Mouse (Mus musculus): ENCODE data around the gene Vkorc1l1.

The Vkorc1l1 gene

GRCm38 (mm10) chr5:130002301-130003146, 60.8 kb downstream of the Vkorc1l1 start, which contains the start of gene Gusb:
Gusb (minus strand) TSS chr5:130003049.
- peak; percentile 89 for DNase-seq (ENCODE audit: low spot score)

GRCm38 (mm10) chr5:130003229-130003628, 61.5 kb downstream of the Vkorc1l1 start:
- DNase-seq (ENCODE audit: low spot score) = no peak

DNA sequence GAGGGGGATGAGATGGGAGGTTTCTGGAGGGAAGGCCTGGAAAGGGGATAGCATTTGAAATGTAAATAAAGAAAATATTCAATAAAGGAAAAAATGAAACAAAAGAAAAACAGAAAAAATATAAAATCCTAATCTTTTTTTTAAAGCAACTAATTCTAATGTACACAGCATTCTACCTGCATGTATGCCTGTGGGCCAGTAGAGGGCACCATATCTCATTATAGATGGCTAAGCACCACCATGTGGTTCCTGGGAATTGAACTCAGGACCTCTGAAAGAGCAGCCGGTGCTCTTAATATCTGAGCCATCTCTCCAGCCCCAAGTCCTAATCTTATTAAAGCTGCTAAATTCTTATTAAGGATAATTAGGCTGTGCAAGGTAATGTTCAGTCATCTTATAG, 65.6 kb downstream of the Vkorc1l1 start:
- DNase-seq (ENCODE audit: low spot score) = no peak

DNA sequence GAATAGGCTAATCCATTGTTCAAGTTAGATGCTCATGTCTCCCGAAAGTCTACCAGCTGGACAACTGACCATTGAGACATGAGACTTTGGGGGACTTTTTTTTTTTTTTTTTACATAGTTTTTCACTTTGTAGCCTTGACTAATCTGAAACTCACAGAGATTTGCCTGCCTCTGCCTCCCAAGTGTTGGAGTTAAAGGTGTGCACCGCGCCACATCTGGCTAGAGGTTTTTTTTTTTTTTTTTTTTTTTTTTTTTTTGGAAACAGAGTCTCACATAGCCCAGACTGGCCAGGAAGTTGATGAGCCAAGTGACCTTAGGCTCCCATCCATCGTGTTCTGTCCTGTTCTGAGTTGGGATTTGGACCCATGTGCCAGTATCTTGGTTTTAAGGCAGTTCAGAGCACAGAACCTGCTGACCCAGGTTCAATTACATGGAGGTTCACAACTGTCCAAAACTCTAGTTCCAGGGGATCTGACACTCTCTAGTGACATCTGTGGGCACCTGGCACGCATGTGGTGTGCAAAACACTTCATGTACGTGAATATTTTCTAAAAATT, 66.3 kb downstream of the Vkorc1l1 start:
- no peak for DNase-seq (ENCODE audit: low spot score)

- no peak for DNase-seq (ENCODE audit: low spot score)
These were observed 68.0 kb downstream of the Vkorc1l1 start for GRCm38 (mm10) chr5:130009784-130010183.

- DNase-seq (ENCODE audit: low spot score) = no peak
These were observed 69.2 kb downstream of the Vkorc1l1 start for GRCm38 (mm10) chr5:130010961-130011360.

- DNase-seq (ENCODE audit: low spot score) = no peak
These were observed 73.3 kb downstream of the Vkorc1l1 start for GRCm38 (mm10) chr5:130015104-130015503.

DNA sequence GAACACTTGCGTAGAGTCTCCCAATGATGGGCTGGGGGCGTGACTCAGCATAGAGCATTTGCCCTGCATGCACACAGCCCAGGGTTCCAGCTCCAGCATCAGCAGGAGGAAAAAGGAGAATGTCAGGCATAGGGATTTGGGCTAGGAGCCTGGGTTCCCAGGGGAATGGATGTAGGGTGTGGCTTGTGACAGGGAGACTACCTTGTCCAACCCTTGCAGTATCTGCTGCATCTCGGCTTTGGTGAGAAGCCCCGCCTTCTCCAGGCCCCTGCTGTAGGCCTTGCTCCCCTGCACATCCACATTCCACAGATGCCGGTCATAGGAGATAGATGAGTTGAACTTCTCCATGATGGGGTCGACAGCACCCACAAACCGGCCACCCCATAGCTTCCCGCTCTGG, 77.7 kb downstream of the Vkorc1l1 start:
- DNase-seq (ENCODE audit: low spot score) = no peak

DNA sequence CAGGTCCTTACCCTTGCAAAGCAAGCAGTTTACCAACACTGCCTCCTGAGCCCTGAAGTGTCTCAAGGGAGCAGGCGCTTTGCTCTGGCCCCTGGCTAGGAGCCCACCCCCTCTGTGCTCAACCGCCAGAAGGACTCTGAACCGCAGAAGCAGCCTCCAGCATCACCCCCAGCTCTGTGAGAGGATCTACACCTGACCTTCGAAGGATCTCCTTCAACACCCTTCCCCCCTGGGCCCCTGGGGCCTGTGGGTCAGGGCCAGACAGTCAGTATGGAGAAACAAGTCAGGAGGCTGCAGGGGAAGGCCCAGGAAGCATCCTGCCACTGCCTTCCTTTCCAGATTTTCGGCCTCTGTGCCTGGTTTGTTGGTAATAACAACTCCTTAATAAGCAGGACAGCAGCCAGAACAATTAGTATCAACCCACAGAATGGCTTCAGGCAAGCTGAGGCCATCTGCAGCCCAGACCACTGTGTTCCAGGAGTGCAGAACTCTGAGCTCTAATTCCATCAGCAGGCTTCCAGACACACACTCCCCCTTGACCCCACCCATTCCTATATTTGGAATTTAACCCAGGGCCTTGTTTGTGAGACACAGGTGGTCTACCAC, 79.7 kb downstream of the Vkorc1l1 start:
- DNase-seq (ENCODE audit: low spot score) = no peak

DNA sequence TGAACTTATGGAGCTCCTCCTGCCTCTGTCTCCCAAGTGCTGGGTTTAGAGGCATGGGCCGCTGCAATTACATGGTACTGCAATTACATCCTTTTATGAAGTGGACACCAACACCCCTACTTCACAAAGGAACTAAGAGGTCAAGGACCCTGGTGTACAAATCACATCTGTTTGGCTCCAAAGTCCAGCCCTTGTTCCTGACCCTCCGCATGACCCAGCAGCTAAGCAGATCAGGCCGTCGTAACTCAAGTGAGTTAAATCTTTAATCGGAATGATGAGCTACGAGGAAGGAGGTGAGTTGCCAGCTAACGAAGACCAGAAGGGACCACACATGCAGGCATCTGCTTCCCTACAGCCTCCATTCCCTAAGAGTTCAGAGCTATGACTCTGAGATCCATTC, 80.6 kb downstream of the Vkorc1l1 start:
- no peak for DNase-seq (ENCODE audit: low spot score)

- DNase-seq (ENCODE audit: low spot score) = no peak
These were observed 81.4 kb downstream of the Vkorc1l1 start for GRCm38 (mm10) chr5:130023067-130023766.

GRCm38 (mm10) chr5:130023767-130024539, 82.2 kb downstream of the Vkorc1l1 start:
- peak; percentile 95 for DNase-seq (ENCODE audit: low spot score)

GRCm38 (mm10) chr5:130027134-130027533, 85.4 kb downstream of the Vkorc1l1 start:
- DNase-seq (ENCODE audit: low spot score) = no peak

DNA sequence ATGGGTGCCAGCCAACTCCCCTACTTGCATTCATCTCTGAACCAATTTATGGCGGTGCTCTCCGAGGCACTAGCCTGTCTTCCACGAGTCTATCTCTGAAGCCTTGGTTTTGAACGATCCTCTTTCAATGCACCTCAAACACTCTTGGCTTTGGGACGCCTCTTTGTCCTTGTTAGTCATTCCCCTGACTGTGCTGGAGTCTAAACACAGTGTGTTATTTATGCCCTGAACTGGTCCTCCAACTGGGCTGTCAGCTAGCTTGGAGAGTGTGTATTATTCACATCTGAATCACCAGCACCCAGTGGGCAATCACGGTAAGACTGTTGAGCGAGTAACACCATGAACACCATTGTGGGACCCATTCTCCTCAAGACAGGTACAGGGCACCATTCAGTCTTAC, 85.9 kb downstream of the Vkorc1l1 start:
- no peak for DNase-seq (ENCODE audit: low spot score)

DNA sequence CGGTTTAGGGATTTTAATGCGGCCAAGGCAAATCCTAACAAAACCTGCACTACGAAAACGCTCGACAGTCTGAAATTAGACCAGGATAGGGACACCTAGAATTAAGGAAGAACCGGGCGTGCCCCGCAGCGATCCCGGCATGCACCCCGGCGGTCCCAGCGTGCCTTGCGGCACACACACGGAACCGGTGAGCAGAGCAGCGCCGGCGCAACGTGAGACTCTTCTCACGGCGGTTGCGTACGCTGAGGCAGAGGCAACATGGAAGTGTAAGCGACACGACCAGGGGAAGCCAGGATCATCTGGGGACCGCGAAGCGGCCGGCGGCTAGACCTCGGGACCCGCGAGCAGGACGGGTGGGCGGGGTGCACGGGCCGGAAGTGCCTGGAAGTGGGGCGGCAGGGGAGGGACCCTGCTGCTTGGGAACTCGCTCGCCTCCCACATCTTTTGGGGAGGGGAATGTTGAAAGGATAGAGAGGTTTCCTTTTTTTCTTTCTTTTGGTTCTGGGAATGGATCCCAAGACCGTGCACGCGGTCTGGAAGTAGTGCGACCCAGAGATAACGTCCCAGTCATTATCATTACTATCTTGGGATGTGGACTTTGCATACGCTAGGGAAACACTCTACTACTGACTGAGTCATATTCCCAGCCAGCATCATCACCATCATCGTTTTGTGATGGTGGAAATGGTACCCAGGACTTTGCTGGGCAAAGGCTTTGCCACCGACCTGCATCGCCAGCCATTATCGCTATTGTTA, 87.5 kb downstream of the Vkorc1l1 start, which contains the start of the genes Asl and Crcp:
Asl (minus strand) TSS at position 106 of the 756 bp plus-strand sequence.
Crcp (plus strand) TSS at position 149 of the 756 bp plus-strand sequence.
- DNase-seq (ENCODE audit: low spot score) = peak; percentile 83

DNA sequence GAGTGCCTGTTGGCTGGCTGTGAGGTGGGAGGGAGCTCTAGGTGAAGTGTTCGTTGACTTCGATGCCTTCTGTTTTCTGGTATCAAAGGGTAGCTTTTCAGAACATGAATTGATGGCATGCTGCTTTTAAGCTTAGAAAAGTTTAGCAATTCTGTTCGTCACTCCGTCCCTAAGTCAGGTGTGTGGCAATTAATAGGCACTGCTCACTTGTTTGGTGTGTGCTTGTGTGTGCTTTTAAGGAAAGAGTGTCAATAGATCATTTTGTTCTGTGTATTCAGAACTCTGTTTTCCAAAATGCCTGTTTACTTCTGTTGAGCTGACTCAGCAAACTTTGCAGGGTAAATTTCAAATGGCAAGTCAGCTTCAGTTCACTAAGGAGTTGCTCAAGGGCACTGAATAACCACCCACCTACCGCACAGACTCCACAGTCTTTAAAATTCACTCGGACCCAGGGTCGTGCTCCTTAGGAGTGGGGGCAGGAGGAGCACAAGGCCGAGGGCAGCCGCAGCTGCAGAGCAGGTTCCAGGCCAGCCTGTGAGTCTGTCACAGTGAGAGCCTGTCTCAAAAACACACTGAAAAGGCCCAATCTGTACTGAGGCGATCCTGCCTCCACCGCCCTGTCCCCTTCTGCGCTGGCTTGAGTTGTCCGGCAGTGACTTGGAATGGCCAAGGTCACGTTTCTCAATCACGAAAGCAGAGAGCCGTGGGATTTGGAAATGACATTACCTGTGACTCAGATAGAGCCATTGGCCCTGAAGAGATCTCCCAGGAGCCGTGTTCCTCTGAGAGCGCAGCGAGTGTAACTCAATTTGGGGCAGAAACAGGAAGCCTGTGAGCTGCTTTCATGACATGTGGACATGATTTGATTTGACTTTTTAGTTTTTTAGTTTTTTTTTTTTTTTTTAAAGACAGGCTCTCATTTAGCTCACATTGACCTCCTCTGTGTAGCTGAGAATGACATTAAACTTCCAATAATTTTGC, 89.9 kb downstream of the Vkorc1l1 start:
- peak; percentile 31 for DNase-seq (ENCODE audit: low spot score)

DNA sequence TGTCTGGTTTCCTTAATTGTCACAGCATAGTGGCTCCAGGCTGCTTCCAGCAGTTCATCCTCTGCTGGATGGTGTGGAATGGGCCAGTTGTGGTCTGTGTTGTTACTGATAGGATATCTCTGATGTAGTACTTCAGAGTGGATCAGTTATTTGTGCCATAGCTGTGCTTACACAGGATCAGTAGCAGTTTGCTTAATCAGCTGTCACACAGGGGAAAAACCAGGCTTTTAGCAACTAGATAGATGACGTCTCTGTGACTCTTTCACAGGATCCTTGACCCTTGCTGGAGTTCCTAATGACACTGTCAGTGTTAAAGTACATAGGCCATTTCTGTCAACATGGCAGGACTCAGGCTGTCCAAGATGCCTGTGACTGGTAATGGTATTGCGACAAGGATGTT, 92.1 kb downstream of the Vkorc1l1 start:
- no peak for DNase-seq (ENCODE audit: low spot score)
